Mouse (Mus musculus) T-helper 2 cell (primary cell): ENCODE measurements around the gene Tmsb4x.

Experiments
- in situ Hi-C: fragments of 300-600 bp; cut with MboI, MseI; formaldehyde crosslinking; loops from one replicate; pipeline ENCODE4 v1.15.1; 2025; ENCODE audit warnings: high pct_unique_total_duplicates

Gene Tmsb4x

DNA sequence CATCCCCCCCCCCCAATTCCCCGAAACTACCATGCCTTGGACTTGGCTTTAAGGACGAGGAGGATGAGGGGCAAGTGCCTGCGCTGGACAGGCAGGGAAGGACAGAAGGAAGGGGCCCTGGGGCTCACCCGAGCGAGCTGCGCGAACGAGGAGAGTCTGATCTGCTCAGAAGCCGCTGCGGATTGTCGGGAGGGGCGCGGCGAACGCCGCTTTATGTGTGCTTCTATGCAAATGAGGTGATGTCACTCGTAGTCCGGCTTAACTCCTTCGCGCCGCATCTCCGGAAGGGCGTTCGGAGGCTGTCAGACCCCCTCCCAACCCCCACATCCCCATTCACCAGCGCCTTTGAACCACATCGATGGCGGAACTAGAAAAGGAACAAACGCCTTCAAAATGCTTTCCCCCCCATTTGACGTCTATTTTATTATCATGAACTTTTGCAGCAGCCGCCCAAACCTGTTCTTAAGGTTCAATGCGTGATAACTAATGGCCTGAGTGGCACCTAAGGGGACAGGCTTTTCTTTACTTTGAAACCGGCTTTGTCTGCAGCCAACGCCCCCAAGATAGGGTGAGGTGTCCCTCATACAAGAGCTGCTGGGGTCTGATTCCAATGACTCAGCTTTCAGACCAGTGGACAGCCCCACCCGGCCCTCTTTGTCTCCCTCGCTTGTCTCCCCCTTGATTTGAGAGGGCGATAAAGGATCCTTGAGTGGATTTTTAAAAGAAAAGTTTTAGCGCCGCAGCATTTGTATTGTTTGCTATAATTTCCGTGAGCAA, at the start of gene Tmsb4x:
Gene Tmsb4x, minus strand, starts transcription at position 338 of the 777 bp plus-strand sequence.
- in situ Hi-C loops = no loop called here

GRCm38 (mm10) chrX:167241736-167242135, 32.6 kb upstream of the Tmsb4x start:
- in situ Hi-C loops = loop anchor here (25.0 kb wide), 1 partner anchor 429 kb away; no protein-coding TSS in a partner anchor

DNA sequence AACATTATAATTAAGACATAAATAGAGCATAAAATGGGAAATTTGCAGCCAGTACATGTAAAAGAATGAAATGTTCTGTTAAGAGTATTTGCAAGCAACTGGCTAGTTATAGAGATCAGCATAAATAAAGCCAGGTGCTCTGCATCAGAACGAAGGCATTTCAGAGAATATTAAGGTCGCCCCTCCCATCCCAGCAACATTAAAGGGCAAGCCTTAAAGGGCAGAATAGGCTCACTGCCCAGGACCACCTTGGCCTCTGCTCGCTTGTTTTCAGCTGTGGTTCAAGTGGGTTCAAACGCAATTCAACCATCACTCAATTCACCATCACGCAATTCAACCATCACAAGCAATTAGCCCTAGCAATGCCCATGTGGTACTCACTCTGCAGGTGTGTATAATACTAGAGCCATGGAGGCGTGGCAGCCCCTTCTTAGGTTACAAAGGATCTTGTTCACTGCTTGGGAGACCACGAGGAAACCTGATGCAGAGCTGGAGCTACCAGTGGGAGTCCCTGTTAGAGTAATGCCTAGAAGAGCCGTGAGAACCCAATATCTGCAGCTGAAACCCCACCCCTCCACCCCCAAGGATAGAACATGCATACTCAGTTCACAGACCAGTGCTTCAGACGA, 30.3 kb upstream of the Tmsb4x start:
- in situ Hi-C loops = loop anchor here (10.0 to 25.0 kb wide), 2 partner anchors 427 to 1075 kb away; no protein-coding TSS in a partner anchor

GRCm38 (mm10) chrX:167233104-167233687, 24.1 kb upstream of the Tmsb4x start:
- in situ Hi-C loops = loop anchor here (5.0 to 25.0 kb wide), 3 partner anchors 421 to 1068 kb away; no protein-coding TSS in a partner anchor

DNA sequence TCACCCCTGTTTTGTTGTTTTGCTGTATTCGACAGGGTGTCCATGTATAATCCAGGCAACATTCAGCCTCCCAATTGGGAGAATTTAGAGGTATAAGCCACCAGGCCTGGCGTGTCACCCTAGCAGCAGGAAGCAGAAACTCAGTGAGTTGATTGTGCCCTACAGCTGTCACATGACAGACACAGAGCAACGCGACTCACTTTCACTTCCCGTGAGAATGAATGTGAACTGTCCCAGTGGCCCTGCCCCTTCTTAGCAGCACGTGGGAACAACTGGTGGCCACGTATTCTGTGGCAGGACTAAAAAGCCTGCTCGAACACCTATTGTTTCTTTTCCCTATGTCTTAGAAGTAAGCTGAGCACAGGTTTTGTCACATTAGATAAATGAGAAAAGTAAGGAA, 22.0 kb upstream of the Tmsb4x start:
- in situ Hi-C loops = loop anchor here (5.0 to 25.0 kb wide), 3 partner anchors 419 to 1066 kb away; no protein-coding TSS in a partner anchor

DNA sequence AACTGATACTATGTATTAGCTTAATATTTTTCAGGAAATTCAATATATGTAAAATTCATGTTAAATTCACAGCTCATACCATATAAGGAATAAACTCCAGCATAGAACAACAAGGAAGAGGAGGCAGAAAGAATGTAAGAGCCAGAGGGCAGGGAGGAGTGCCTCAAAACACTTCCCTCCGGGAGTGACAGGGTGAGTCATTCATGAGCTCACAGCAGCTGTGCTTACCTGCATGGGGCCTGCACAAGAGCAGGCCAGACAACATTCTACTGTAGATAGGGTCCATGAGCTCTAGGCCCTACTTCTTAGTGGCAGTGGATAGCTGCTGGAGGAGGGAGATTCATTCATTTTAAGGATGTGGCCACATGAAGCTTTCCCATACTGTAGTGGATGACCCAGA, 20.7 kb upstream of the Tmsb4x start:
- in situ Hi-C loops = loop anchor here (5.0 to 25.0 kb wide), 3 partner anchors 418 to 1065 kb away; no protein-coding TSS in a partner anchor

- in situ Hi-C loops = loop anchor here (25.0 kb wide), 1 partner anchor 417 kb away; no protein-coding TSS in a partner anchor
These were observed 20.1 kb upstream of the Tmsb4x start for GRCm38 (mm10) chrX:167229206-167229605.

DNA sequence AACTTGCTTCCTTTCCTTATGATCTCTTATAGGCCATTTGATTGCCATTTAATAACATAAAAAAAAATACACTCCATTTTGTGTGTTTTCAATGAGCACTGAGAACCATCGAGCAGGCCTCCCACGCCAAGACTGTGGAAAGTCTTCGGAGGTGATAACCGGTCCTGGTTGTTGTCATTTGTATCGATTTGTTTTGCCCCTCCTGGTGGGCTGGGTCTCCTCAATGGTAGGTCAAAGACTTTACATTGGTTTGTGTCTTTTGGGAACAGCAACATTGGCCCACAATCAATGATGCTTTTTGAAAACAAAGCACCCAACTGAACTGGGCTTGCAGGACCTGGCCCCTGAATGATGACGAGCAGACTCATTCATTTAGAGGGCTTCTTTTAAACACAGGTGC, 18.6 kb upstream of the Tmsb4x start:
- in situ Hi-C loops = loop anchor here (25.0 kb wide), 1 partner anchor 415 kb away; no protein-coding TSS in a partner anchor

GRCm38 (mm10) chrX:167227138-167227537, 18.0 kb upstream of the Tmsb4x start:
- in situ Hi-C loops = loop anchor here (25.0 kb wide), 1 partner anchor 415 kb away; no protein-coding TSS in a partner anchor

DNA sequence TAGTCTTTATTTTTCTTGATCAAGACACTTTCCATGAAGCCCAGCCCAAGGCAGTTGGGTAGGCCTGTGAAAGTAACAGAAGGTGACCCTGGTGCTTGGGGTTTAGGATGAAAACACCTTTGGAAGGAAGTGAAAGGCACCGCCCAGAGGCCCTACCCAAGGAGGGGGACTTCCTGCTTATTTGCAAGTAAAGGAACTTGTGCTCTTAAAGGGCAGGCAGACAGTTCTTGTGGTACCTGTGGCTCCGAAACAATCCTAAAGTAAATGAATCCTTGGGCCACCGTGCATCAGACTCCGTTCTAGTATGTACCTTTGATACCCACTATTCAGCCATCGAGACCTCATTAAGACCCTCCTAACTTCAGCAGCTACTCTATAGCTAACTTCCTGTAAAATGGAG, 17.5 kb upstream of the Tmsb4x start:
- in situ Hi-C loops = loop anchor here (25.0 kb wide), 1 partner anchor 414 kb away; no protein-coding TSS in a partner anchor

- in situ Hi-C loops = no loop called here
These were observed 3.6 kb upstream of the Tmsb4x start for GRCm38 (mm10) chrX:167212707-167213106.

DNA sequence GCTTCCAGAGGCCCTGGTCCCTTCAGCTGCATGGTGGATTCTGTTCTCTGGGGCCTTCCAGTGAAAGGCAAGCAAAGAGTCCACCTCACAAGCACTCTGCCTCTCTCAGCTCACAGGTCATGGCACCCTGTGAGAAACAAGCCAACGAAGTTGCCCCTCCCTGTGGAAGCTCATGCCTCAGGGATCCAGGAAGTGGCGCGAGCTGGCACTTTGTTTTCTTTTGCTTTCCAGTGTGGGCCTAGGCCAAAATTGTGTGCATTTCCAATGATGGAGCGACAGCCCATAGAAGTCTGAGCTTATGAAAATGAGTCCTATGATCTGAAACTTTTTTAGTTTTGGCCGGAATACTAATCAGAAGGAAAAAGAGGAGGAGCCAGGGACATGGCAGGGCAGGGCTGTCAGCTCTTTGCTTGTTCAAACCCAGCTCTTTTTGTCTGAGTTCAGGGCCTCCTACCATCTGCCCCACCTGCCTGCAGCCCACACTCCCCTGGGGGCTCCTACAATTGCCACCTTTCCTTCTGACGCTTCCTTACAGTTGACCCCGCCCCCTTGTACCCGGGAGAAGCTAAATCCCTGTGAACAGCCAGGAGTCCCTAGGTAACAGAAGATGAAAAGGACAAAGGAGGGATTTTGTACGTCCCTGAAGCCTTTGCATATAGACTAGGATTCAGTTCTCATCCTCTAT, 2.9 kb upstream of the Tmsb4x start:
- in situ Hi-C loops = no loop called here

DNA sequence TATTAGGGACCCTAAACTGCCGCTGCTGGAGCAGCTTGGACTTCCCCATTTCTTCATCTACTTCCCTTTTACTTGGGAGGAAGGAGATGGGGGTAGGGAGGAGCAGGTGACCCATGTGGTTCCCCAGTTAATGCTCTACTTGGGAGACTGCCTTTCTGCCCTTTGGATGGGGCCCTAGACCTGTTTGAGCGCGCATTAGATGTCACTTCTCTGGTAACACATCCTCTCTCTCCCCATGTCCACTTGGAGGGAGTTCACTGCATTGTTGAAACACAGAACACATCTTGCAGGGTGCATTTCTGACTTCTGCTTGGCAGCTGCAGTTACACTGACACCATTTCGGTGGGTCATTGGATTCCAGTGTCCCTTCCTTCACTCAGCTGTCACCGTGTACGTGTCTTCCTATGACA, 1.2 kb upstream of the Tmsb4x start:
- in situ Hi-C loops = no loop called here

DNA sequence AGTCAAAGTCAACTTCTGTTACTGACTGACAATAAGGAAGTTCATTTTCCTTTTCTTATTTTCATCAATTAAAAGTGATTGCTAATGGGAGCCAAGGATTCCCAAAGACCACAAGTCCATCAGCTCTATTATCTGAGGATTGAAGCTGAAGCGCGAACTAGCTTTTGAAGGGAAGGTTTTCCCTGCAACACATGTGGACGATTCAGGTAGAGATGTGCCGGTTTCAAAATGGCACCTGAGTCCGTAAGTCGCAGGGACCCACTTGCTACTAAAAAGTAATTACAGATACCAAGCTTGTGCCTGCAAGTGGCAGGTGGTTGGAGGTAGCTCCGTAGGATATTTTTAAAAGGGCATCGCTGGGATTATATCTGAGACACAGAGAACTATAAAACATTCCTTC, 713 bp upstream of the Tmsb4x start:
- in situ Hi-C loops = no loop called here

DNA sequence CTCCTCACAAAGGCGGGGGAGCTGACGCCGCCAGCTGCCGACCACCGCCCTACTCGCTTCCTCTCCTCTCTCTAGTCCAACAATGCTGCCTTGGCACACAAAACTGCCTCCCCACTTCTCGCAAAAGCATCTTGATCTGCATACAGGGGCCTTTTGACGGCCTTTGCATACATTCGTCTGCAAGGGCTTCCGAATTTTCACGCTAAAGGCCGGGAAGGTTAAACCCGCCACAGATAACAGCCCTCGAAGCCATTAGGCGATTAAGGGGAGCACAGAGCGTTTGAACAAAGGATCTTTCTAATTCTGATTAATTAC, 652 bp downstream of the Tmsb4x start:
- in situ Hi-C loops = no loop called here

DNA sequence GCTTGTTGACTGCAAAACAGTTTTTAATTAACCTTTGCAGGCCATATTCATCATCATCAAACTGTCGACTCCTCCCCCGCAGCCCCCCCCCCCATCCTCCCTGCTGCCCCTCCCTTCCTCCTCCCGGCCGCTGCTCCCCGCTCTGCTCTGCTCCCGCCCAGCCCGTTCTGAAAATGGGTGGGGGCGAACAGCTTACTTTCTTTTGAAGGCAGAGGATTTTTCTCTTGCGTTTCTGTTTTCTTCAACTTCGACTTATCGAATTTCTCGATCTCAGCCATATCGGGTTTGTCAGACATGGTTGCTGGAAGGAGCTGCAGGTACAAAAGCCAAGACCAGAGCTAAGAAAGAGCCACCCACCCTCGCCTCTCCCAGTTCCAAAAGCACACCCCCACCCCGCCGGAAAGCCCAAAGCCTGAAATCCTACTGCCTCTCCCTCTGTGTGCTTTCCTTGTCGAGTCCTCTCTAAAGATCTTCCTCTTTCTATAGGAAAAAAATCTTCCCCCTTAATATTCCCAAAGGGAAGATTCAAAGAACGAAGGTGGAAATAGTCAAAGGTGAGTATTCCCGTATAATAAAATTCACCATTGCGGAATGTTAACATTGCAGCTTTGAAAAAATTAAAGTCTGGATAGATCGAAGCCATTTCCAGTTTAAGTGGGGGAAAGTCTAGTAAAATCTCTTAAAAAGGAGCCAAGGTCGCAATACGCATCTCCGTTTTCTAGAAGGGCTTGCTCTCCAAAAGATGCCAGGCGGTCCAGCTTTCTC, 1.2 kb downstream of the Tmsb4x start:
- in situ Hi-C loops = no loop called here

DNA sequence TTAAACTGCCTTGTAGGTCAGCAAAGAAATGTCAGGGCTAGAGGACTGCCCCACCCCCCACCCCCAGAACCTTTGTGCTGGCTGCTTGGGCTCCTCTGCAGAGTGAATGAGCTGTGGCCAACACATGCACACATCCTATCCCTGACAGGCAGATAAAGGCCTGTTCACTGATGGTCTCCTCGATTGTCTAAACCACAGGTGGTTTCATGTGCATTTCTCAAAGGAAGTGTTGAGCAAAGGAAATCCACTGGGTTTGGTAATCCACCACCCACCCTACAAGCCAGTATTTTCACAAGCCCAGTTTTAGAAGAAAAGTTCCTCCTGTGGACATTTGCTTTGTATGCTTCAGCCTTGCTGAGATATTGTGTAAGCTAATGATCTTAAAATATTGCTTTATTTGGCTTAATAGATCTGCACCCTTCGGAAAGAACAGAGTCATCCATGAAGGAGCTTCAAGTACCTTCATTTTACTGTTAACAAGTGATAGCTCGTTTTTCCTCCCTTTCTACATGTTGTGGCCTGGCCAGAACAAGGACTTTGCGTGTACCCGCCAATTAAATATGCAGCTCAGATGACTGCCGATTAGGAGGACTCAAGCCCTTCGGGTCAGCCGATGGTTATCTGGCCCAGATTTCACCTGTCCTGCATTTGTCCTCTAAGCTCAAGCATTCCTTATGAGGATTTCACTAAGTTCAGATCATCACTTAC, 3.1 kb downstream of the Tmsb4x start:
- in situ Hi-C loops = no loop called here

DNA sequence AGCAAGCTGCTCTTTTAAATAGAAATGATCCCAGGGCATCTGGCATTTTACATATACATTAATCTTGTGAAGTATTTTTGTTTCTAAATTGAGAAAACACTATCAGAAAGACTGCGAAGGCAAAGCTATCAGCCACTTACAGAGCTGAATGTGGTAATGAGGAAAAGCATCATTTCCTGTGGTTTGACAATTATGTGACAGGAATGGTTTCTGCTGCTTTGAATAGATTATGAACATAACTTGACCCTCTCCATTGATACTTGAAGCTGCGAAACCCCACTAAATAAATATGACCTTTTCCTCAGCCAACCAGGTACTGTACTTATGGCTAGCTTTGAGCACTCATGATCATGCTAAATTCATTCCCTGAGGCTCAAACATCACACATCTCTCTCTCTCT, 7.8 kb downstream of the Tmsb4x start:
- in situ Hi-C loops = no loop called here

- in situ Hi-C loops = loop anchor here (10.0 kb wide), 1 partner anchor 1250 kb away; no protein-coding TSS in a partner anchor
These were observed 13.9 kb downstream of the Tmsb4x start for GRCm38 (mm10) chrX:167195228-167195649.

GRCm38 (mm10) chrX:167186306-167186705, 22.8 kb downstream of the Tmsb4x start:
- in situ Hi-C loops = no loop called here
